Mouse (Mus musculus): ENCODE results near the gene Frem2. TPM values are rescaled to one million over a fixed set of nuclear protein-coding genes. Genes with fewer than 3 reads are reported as not detected.

Frem2 gene
- polyA plus RNA-seq, 1 experiment from 2014 or later: 4.9 TPM

GRCm38 (mm10) chr3:53580596-53581254 lies 76.4 kb downstream of the Frem2 start:
- H3K27ac ChIP-seq (replicated peaks; ENCODE audit: low read depth, low read length): no peak overlapping the region
- ATAC-seq (ENCODE audit: insufficient number of reproducible peaks, low FRiP score, low TSS enrichment, low read depth) (no peak), DNase-seq (ENCODE audit: low spot score) (no peak)
- H3K9ac ChIP-seq (ENCODE audit: low read length): no peak overlapping the region
- H3K4me1 ChIP-seq (ENCODE audit: control insufficient read depth, insufficient read depth, low read length): no peaks in the 10 kb centered on the region
- no peak overlapping the region for H3K4me3 ChIP-seq (ENCODE audit: low read depth, low read length)
- no peak overlapping the region for H3K4me2 ChIP-seq (ENCODE audit: low read depth, severe bottlenecking)
- 75% methylated on average over 5 of the region's 5 CpGs for WGBS
- H3K36me3 ChIP-seq (ENCODE audit: control insufficient read depth, insufficient read depth, low read length): no peaks in the 10 kb centered on the region
- H3K9me3 ChIP-seq (ENCODE audit: control insufficient read depth, low read length): no peaks in the 10 kb centered on the region
- no peaks in the 10 kb centered on the region for H3K27me3 ChIP-seq (ENCODE audit: control insufficient read depth, insufficient read depth, low read length)

GRCm38 (mm10) chr3:53579121-53579704 lies 77.9 kb downstream of the Frem2 start:
- H3K4me3 ChIP-seq (ENCODE audit: low read depth, low read length): no peak overlapping the region
- no peaks in the 10 kb centered on the region for H3K27me3 ChIP-seq (ENCODE audit: control insufficient read depth, insufficient read depth, low read length)
- H3K27ac ChIP-seq (replicated peaks; ENCODE audit: low read depth, low read length): no peak overlapping the region
- 94% methylated on average over 10 of the region's 10 CpGs for WGBS
- DNase-seq (ENCODE audit: low spot score) (no peak), ATAC-seq (ENCODE audit: insufficient number of reproducible peaks, low FRiP score, low TSS enrichment, low read depth) (no peak)
- H3K9ac ChIP-seq (ENCODE audit: low read length): no peak overlapping the region
- H3K4me2 ChIP-seq (ENCODE audit: low read depth, severe bottlenecking): no peak overlapping the region
- no peaks in the 10 kb centered on the region for H3K4me1 ChIP-seq (ENCODE audit: control insufficient read depth, insufficient read depth, low read length)
- no peaks in the 10 kb centered on the region for H3K36me3 ChIP-seq (ENCODE audit: control insufficient read depth, insufficient read depth, low read length)
- no peaks in the 10 kb centered on the region for H3K9me3 ChIP-seq (ENCODE audit: control insufficient read depth, low read length)

GRCm38 (mm10) chr3:53576320-53577116 lies 80.6 kb downstream of the Frem2 start:
- 43% methylated on average over 7 of the region's 7 CpGs for WGBS

GRCm38 (mm10) chr3:53574123-53574522 lies 83.0 kb downstream of the Frem2 start:
- no peak for DNase-seq (ENCODE audit: low spot score)
- ATAC-seq (ENCODE audit: insufficient number of reproducible peaks, low FRiP score, low TSS enrichment, low read depth): no peak
- Histone ChIP-seq H3K4me2 (ENCODE audit: low read depth, severe bottlenecking) (no peak overlapping the region), H3K36me3 (ENCODE audit: control insufficient read depth, insufficient read depth, low read length) (no peaks in the 10 kb centered on the region), H3K9me3 (ENCODE audit: control insufficient read depth, low read length) (no peaks in the 10 kb centered on the region), H3K4me3 (ENCODE audit: low read depth, low read length) (no peak overlapping the region), H3K27me3 (ENCODE audit: control insufficient read depth, insufficient read depth, low read length) (no peaks in the 10 kb centered on the region), H3K9ac (ENCODE audit: low read length) (no peak overlapping the region), H3K4me1 (ENCODE audit: control insufficient read depth, insufficient read depth, low read length) (no peaks in the 10 kb centered on the region), H3K27ac (replicated peaks; ENCODE audit: low read depth, low read length) (no peak overlapping the region)
- 62% methylated on average over 9 of the region's 9 CpGs for WGBS

More at GRCm38 (mm10) chr3:53576320-53577116, 80.6 kb downstream of the Frem2 start:
- Histone ChIP-seq H3K9ac (ENCODE audit: low read length) (no peak overlapping the region), H3K4me1 (ENCODE audit: control insufficient read depth, insufficient read depth, low read length) (no peaks in the 10 kb centered on the region), H3K36me3 (ENCODE audit: control insufficient read depth, insufficient read depth, low read length) (no peaks in the 10 kb centered on the region), H3K9me3 (ENCODE audit: control insufficient read depth, low read length) (no peaks in the 10 kb centered on the region), H3K4me2 (ENCODE audit: low read depth, severe bottlenecking) (no peak overlapping the region), H3K27ac (replicated peaks; ENCODE audit: low read depth, low read length) (no peak overlapping the region), H3K27me3 (ENCODE audit: control insufficient read depth, insufficient read depth, low read length) (no peaks in the 10 kb centered on the region), H3K4me3 (ENCODE audit: low read depth, low read length) (no peak overlapping the region)
- DNase-seq (ENCODE audit: low spot score): no peak
- ATAC-seq (ENCODE audit: insufficient number of reproducible peaks, low FRiP score, low TSS enrichment, low read depth): no peak

- no peaks in the 10 kb centered on the region for H3K27me3 ChIP-seq (ENCODE audit: control insufficient read depth, insufficient read depth, low read length)
- H3K36me3 ChIP-seq (ENCODE audit: control insufficient read depth, insufficient read depth, low read length): no peaks in the 10 kb centered on the region
- ATAC-seq (ENCODE audit: insufficient number of reproducible peaks, low FRiP score, low TSS enrichment, low read depth): no peak
- H3K4me1 ChIP-seq (ENCODE audit: control insufficient read depth, insufficient read depth, low read length): no peaks in the 10 kb centered on the region
- no peak overlapping the region for H3K27ac ChIP-seq (replicated peaks; ENCODE audit: low read depth, low read length)
- no peak overlapping the region for H3K4me2 ChIP-seq (ENCODE audit: low read depth, severe bottlenecking)
- no peak overlapping the region for H3K9ac ChIP-seq (ENCODE audit: low read length)
- H3K9me3 ChIP-seq (ENCODE audit: control insufficient read depth, low read length): no peaks in the 10 kb centered on the region
- no peak overlapping the region for H3K4me3 ChIP-seq (ENCODE audit: low read depth, low read length)
- 79% methylated on average over 6 of the region's 6 CpGs for WGBS
- DNase-seq (ENCODE audit: low spot score): no peak
These were observed 85.5 kb downstream of the Frem2 start for GRCm38 (mm10) chr3:53571663-53572062.

- no peak overlapping the region for H3K9ac ChIP-seq (ENCODE audit: low read length)
- 63% methylated on average over 7 of the region's 7 CpGs for WGBS
- no peak overlapping the region for H3K4me2 ChIP-seq (ENCODE audit: low read depth, severe bottlenecking)
- ATAC-seq (ENCODE audit: insufficient number of reproducible peaks, low FRiP score, low TSS enrichment, low read depth) (no peak), DNase-seq (ENCODE audit: low spot score) (no peak)
- H3K36me3 ChIP-seq (ENCODE audit: control insufficient read depth, insufficient read depth, low read length): no peaks in the 10 kb centered on the region
- no peaks in the 10 kb centered on the region for H3K9me3 ChIP-seq (ENCODE audit: control insufficient read depth, low read length)
- no peak overlapping the region for H3K27ac ChIP-seq (replicated peaks; ENCODE audit: low read depth, low read length)
- no peaks in the 10 kb centered on the region for H3K27me3 ChIP-seq (ENCODE audit: control insufficient read depth, insufficient read depth, low read length)
- H3K4me3 ChIP-seq (ENCODE audit: low read depth, low read length): no peak overlapping the region
- H3K4me1 ChIP-seq (ENCODE audit: control insufficient read depth, insufficient read depth, low read length): no peaks in the 10 kb centered on the region
These were observed 92.6 kb downstream of the Frem2 start for GRCm38 (mm10) chr3:53564521-53564920.

DNA sequence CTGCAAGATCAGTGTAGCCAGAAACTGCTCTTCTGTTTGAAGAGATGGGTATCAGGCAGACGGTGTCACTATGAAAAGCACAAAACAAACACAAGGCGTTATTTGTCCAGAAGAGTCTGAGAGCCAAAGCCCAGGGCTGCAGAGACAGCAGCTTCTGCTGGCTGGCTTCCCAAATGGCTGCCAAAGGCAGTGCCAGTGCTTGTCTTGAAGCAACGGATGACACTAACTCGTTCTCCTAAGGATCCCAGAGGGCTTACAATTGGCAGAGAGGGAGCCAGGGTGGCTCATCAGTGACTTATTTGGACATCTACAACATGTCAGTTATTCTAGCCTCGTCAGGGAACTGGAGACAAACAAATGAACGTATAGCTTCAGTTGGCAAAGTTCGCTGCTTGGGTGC lies 93.4 kb downstream of the Frem2 start:
- ATAC-seq (ENCODE audit: insufficient number of reproducible peaks, low FRiP score, low TSS enrichment, low read depth) (no peak), DNase-seq (ENCODE audit: low spot score) (no peak)
- no peaks in the 10 kb centered on the region for H3K36me3 ChIP-seq (ENCODE audit: control insufficient read depth, insufficient read depth, low read length)
- H3K27ac ChIP-seq (replicated peaks; ENCODE audit: low read depth, low read length): no peak overlapping the region
- 73% methylated on average over 7 of the region's 7 CpGs for WGBS
- no peaks in the 10 kb centered on the region for H3K4me1 ChIP-seq (ENCODE audit: control insufficient read depth, insufficient read depth, low read length)
- no peaks in the 10 kb centered on the region for H3K27me3 ChIP-seq (ENCODE audit: control insufficient read depth, insufficient read depth, low read length)
- H3K9ac ChIP-seq (ENCODE audit: low read length): no peak overlapping the region
- no peak overlapping the region for H3K4me2 ChIP-seq (ENCODE audit: low read depth, severe bottlenecking)
- no peak overlapping the region for H3K4me3 ChIP-seq (ENCODE audit: low read depth, low read length)
- no peaks in the 10 kb centered on the region for H3K9me3 ChIP-seq (ENCODE audit: control insufficient read depth, low read length)

- Histone ChIP-seq H3K36me3 (ENCODE audit: control insufficient read depth, insufficient read depth, low read length) (no peaks in the 10 kb centered on the region), H3K9me3 (ENCODE audit: control insufficient read depth, low read length) (no peaks in the 10 kb centered on the region), H3K4me3 (ENCODE audit: low read depth, low read length) (no peak overlapping the region), H3K4me1 (ENCODE audit: control insufficient read depth, insufficient read depth, low read length) (no peaks in the 10 kb centered on the region), H3K9ac (ENCODE audit: low read length) (no peak overlapping the region), H3K27me3 (ENCODE audit: control insufficient read depth, insufficient read depth, low read length) (no peaks in the 10 kb centered on the region), H3K27ac (replicated peaks; ENCODE audit: low read depth, low read length) (no peak overlapping the region), H3K4me2 (ENCODE audit: low read depth, severe bottlenecking) (no peak overlapping the region)
- 82% methylated on average over 7 of the region's 7 CpGs for WGBS
- DNase-seq (ENCODE audit: low spot score): no peak
- no peak for ATAC-seq (ENCODE audit: insufficient number of reproducible peaks, low FRiP score, low TSS enrichment, low read depth)
These were observed 95.3 kb downstream of the Frem2 start for GRCm38 (mm10) chr3:53561813-53562212.

All from limb, embryonic 11.5 days (tissue).